Mouse (Mus musculus): ENCODE data around the gene Ccdc159.

GRCm38 (mm10) chr9:21916851-21917492 is 10.3 kb upstream of the Ccdc159 start:
- no peak for TF ChIP-seq ZC3H11A (IDR thresholded peaks at IDR 0.05; ENCODE audit: borderline replicate concordance, low read depth, low read length)
- no peak for TF ChIP-seq MAFK (IDR thresholded peaks at IDR 0.05; ENCODE audit: insufficient read depth, low read depth, low read length)
- TF ChIP-seq HCFC1 (IDR thresholded peaks at IDR 0.05; ENCODE audit: borderline replicate concordance, insufficient read depth, low read length): no peak
- TF ChIP-seq CHD2 (IDR thresholded peaks at IDR 0.05; ENCODE audit: low read depth, low read length): no peak
